Mouse (Mus musculus): ENCODE data around the gene Igfbp3. TPM values are rescaled to one million over a fixed set of nuclear protein-coding genes. Genes with fewer than 3 reads are reported as not detected.

Igfbp3 gene
- polyA plus RNA-seq, 1 experiment from 2014 or later: 42.1 TPM

- Histone ChIP-seq H3K27me3 (ENCODE audit: control insufficient read depth, insufficient read depth, low read length) (no peaks in the 10 kb centered on the region), H3K36me3 (ENCODE audit: control insufficient read depth, insufficient read depth, low read length) (no peaks in the 10 kb centered on the region), H3K4me1 (ENCODE audit: control insufficient read depth in 2 of 2, insufficient read depth in 2 of 2, low read length in 2 of 2) (peaks cover 2 to 4% of the 10 kb centered on the region in 2 experiments; a peak in 1 of 4 replicates), H3K9ac (ENCODE audit: low read length) (no peak overlapping the region), H3K9me3 (ENCODE audit: control insufficient read depth, low read length) (no peaks in the 10 kb centered on the region), H3K4me2 (ENCODE audit: low read length) (no peak overlapping the region), H3K27ac (replicated peaks in 1 of 2; ENCODE audit: control insufficient read depth in 1 of 2, insufficient read depth in 1 of 2, low read depth in 2 of 2, low read length in 2 of 2) (no peak overlapping the region), H3K4me3 (ENCODE audit: control insufficient read depth in 1 of 2, insufficient read depth in 1 of 2, low read depth in 1 of 2, low read length in 2 of 2) (no peak overlapping the region)
- ATAC-seq (ENCODE audit: insufficient number of reproducible peaks, insufficient read depth, low FRiP score, low read depth): no peak
- 80% methylated on average over 4 of the region's 4 CpGs for WGBS
Measured at GRCm38 (mm10) chr11:7164416-7164815, 49.3 kb downstream of the Igfbp3 start.

DNA sequence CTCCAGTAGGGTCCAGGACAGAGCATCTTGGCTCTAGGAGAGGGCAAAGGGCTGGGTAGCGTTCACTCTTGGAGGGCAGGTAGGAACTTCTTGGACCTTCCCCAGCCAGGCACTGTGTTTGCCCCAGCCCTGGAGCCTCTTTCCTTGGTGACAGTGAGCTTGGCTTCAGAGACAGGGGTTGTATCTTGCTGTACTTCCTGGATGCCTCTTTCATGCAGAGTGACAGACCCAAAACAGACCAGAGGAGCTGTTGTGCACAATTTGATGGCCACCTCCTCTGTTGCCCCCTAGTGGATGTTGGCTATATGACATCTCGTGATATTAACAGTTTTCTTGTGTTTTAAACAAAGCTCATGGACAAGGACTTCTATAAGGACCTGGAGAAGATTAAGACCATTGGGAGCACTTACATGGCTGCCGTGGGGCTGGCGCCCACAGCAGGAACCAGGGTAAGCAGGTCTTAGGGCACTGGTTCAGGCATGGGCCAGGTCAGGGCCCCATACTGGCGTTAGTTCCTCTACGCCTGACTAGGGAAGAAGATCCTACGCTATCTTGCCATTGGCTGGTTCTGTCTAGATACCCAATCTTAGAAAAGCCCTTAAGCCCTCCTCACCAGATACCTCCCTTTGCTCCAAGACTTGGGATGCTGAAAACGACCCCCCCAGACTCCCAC lies 52.1 kb downstream of the Igfbp3 start:
- no peak for ATAC-seq (ENCODE audit: insufficient number of reproducible peaks, insufficient read depth, low FRiP score, low read depth)
- WGBS: 75% methylated on average over 8 of the region's 8 CpGs

DNA sequence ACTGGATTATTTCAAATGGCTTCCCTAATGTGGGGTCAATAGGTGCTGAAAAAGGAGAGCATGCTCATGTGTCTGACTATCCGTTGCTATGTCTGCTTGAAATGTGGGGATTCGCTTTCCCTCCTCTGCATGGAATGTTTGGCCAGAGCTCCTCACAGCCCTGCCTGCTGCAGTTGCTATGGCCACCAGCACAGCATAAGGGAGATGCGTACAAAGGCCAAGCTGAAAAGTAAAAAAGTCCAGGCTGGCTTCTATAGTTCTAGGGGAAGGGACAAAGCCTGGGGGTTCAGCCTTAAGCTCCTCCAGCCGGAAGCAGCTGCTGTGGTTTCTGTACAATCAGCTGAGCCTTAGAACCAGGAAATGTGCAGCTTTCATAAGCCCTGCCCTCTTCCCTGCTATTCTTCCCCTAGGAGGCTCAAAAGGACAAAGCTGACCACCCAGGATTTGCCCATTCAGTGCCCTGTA lies 53.1 kb downstream of the Igfbp3 start:
- Histone ChIP-seq H3K4me3 (ENCODE audit: control insufficient read depth in 1 of 2, insufficient read depth in 1 of 2, low read depth in 1 of 2, low read length in 2 of 2) (no peak overlapping the region), H3K4me2 (ENCODE audit: low read length) (no peak overlapping the region), H3K4me1 (ENCODE audit: control insufficient read depth in 2 of 2, insufficient read depth in 2 of 2, low read length in 2 of 2) (peaks cover 2 to 4% of the 10 kb centered on the region in 2 experiments; a peak in 1 of 4 replicates), H3K36me3 (ENCODE audit: control insufficient read depth, insufficient read depth, low read length) (no peaks in the 10 kb centered on the region), H3K27me3 (ENCODE audit: control insufficient read depth, insufficient read depth, low read length) (no peaks in the 10 kb centered on the region), H3K9me3 (ENCODE audit: control insufficient read depth, low read length) (no peaks in the 10 kb centered on the region), H3K27ac (replicated peaks in 1 of 2; ENCODE audit: control insufficient read depth in 1 of 2, insufficient read depth in 1 of 2, low read depth in 2 of 2, low read length in 2 of 2) (no peak overlapping the region), H3K9ac (ENCODE audit: low read length) (no peak overlapping the region)
- 58% methylated on average over 4 of the region's 4 CpGs for WGBS
- ATAC-seq (ENCODE audit: insufficient number of reproducible peaks, insufficient read depth, low FRiP score, low read depth): no peak

More for the DNA sequence above, 52.1 kb downstream of the Igfbp3 start:
- peaks cover 2 to 4% of the 10 kb centered on the region in 2 experiments; a peak in 1 of 4 replicates for H3K4me1 ChIP-seq (ENCODE audit: control insufficient read depth in 2 of 2, insufficient read depth in 2 of 2, low read length in 2 of 2)
- H3K9ac ChIP-seq (ENCODE audit: low read length): no peak overlapping the region
- H3K27ac ChIP-seq (replicated peaks in 1 of 2; ENCODE audit: control insufficient read depth in 1 of 2, insufficient read depth in 1 of 2, low read depth in 2 of 2, low read length in 2 of 2): no peak overlapping the region
- no peaks in the 10 kb centered on the region for H3K27me3 ChIP-seq (ENCODE audit: control insufficient read depth, insufficient read depth, low read length)
- H3K36me3 ChIP-seq (ENCODE audit: control insufficient read depth, insufficient read depth, low read length): no peaks in the 10 kb centered on the region
- no peaks in the 10 kb centered on the region for H3K9me3 ChIP-seq (ENCODE audit: control insufficient read depth, low read length)
- H3K4me2 ChIP-seq (ENCODE audit: low read length): no peak overlapping the region
- no peak overlapping the region for H3K4me3 ChIP-seq (ENCODE audit: control insufficient read depth in 1 of 2, insufficient read depth in 1 of 2, low read depth in 1 of 2, low read length in 2 of 2)

- no peaks in the 10 kb centered on the region for H3K27me3 ChIP-seq (ENCODE audit: control insufficient read depth, insufficient read depth, low read length)
- no peaks in the 10 kb centered on the region for H3K36me3 ChIP-seq (ENCODE audit: control insufficient read depth, insufficient read depth, low read length)
- 68% methylated on average over 6 of the region's 6 CpGs for WGBS
- H3K9me3 ChIP-seq (ENCODE audit: control insufficient read depth, low read length): no peaks in the 10 kb centered on the region
- H3K4me1 ChIP-seq (ENCODE audit: control insufficient read depth in 2 of 2, insufficient read depth in 2 of 2, low read length in 2 of 2): peaks cover 2 to 4% of the 10 kb centered on the region in 2 experiments; a peak in 1 of 4 replicates
- no peak for ATAC-seq (ENCODE audit: insufficient number of reproducible peaks, insufficient read depth, low FRiP score, low read depth)
- no peak overlapping the region for H3K27ac ChIP-seq (replicated peaks in 1 of 2; ENCODE audit: control insufficient read depth in 1 of 2, insufficient read depth in 1 of 2, low read depth in 2 of 2, low read length in 2 of 2)
- no peak overlapping the region for H3K9ac ChIP-seq (ENCODE audit: low read length)
- no peak overlapping the region for H3K4me2 ChIP-seq (ENCODE audit: low read length)
- H3K4me3 ChIP-seq (ENCODE audit: control insufficient read depth in 1 of 2, insufficient read depth in 1 of 2, low read depth in 1 of 2, low read length in 2 of 2): no peak overlapping the region
Measured at GRCm38 (mm10) chr11:7160146-7160545, 53.6 kb downstream of the Igfbp3 start.

GRCm38 (mm10) chr11:7158196-7158595 lies 55.5 kb downstream of the Igfbp3 start:
- no peak overlapping the region for H3K4me2 ChIP-seq (ENCODE audit: low read length)
- no peak overlapping the region for H3K27ac ChIP-seq (replicated peaks in 1 of 2; ENCODE audit: control insufficient read depth in 1 of 2, insufficient read depth in 1 of 2, low read depth in 2 of 2, low read length in 2 of 2)
- no peak for ATAC-seq (ENCODE audit: insufficient number of reproducible peaks, insufficient read depth, low FRiP score, low read depth)
- no peaks in the 10 kb centered on the region for H3K36me3 ChIP-seq (ENCODE audit: control insufficient read depth, insufficient read depth, low read length)
- WGBS: 89% methylated on average over 6 of the region's 6 CpGs
- H3K4me3 ChIP-seq (ENCODE audit: control insufficient read depth in 1 of 2, insufficient read depth in 1 of 2, low read depth in 1 of 2, low read length in 2 of 2): no peak overlapping the region
- H3K9me3 ChIP-seq (ENCODE audit: control insufficient read depth, low read length): no peaks in the 10 kb centered on the region
- H3K4me1 ChIP-seq (ENCODE audit: control insufficient read depth in 2 of 2, insufficient read depth in 2 of 2, low read length in 2 of 2): peaks cover 2 to 4% of the 10 kb centered on the region in 2 experiments; a peak in 1 of 4 replicates
- no peak overlapping the region for H3K9ac ChIP-seq (ENCODE audit: low read length)
- no peaks in the 10 kb centered on the region for H3K27me3 ChIP-seq (ENCODE audit: control insufficient read depth, insufficient read depth, low read length)

- Histone ChIP-seq H3K4me2 (ENCODE audit: low read length) (no peak overlapping the region), H3K9ac (ENCODE audit: low read length) (no peak overlapping the region), H3K27me3 (ENCODE audit: control insufficient read depth, insufficient read depth, low read length) (no peaks in the 10 kb centered on the region), H3K4me1 (ENCODE audit: control insufficient read depth in 2 of 2, insufficient read depth in 2 of 2, low read length in 2 of 2) (peaks cover 2 to 4% of the 10 kb centered on the region in 2 experiments; a peak in 1 of 4 replicates), H3K9me3 (ENCODE audit: control insufficient read depth, low read length) (no peaks in the 10 kb centered on the region), H3K27ac (replicated peaks in 1 of 2; ENCODE audit: control insufficient read depth in 1 of 2, insufficient read depth in 1 of 2, low read depth in 2 of 2, low read length in 2 of 2) (no peak overlapping the region), H3K36me3 (ENCODE audit: control insufficient read depth, insufficient read depth, low read length) (no peaks in the 10 kb centered on the region), H3K4me3 (ENCODE audit: control insufficient read depth in 1 of 2, insufficient read depth in 1 of 2, low read depth in 1 of 2, low read length in 2 of 2) (no peak overlapping the region)
- ATAC-seq (ENCODE audit: insufficient number of reproducible peaks, insufficient read depth, low FRiP score, low read depth): no peak
- WGBS: 58% methylated on average over 4 of the region's 4 CpGs
Measured at GRCm38 (mm10) chr11:7156427-7156826, 57.3 kb downstream of the Igfbp3 start.
